Mouse (Mus musculus) embryo, embryonic 10 days (tissue): ENCODE data around the gene Trim66.
A peak's percentile ranks its signal among the peaks of the same experiment; 100 is the strongest.

Source experiments
- DNase-seq: peaks from one replicate; pipeline ENCODE4 v3.0.0-alpha.2; 2015; ENCODE audit warnings: low spot score

Gene Trim66

GRCm38 (mm10) chr7:109508034-109508433 lies at the start of gene Trim66:
Trim66 (minus strand) TSS chr7:109508134.
- DNase-seq = no peak

- no peak for DNase-seq
Measured at GRCm38 (mm10) chr7:109546726-109547125, 38.8 kb upstream of the Trim66 start.

- no peak for DNase-seq
Measured at GRCm38 (mm10) chr7:109546186-109546585, 38.3 kb upstream of the Trim66 start.

- DNase-seq = no peak
Measured at GRCm38 (mm10) chr7:109545255-109545993, 37.5 kb upstream of the Trim66 start.

GRCm38 (mm10) chr7:109544792-109545191 lies 36.9 kb upstream of the Trim66 start:
- DNase-seq = no peak

GRCm38 (mm10) chr7:109542364-109542628 lies 34.4 kb upstream of the Trim66 start:
- no peak for DNase-seq

- DNase-seq = no peak
Measured at GRCm38 (mm10) chr7:109541609-109542363, 33.9 kb upstream of the Trim66 start.

GRCm38 (mm10) chr7:109540902-109541301 lies 33.0 kb upstream of the Trim66 start:
- no peak for DNase-seq

- no peak for DNase-seq
Measured at GRCm38 (mm10) chr7:109536451-109536946, 28.6 kb upstream of the Trim66 start.

- DNase-seq = no peak
Measured at GRCm38 (mm10) chr7:109534921-109535320, 27.0 kb upstream of the Trim66 start.

GRCm38 (mm10) chr7:109533888-109534287 lies 26.0 kb upstream of the Trim66 start:
- no peak for DNase-seq

GRCm38 (mm10) chr7:109533129-109533528 lies 25.2 kb upstream of the Trim66 start:
- no peak for DNase-seq

- DNase-seq = no peak
Measured at GRCm38 (mm10) chr7:109532691-109533090, 24.8 kb upstream of the Trim66 start.

- DNase-seq = no peak
Measured at GRCm38 (mm10) chr7:109531501-109531900, 23.6 kb upstream of the Trim66 start.

- DNase-seq = no peak
Measured at GRCm38 (mm10) chr7:109529741-109530140, 21.8 kb upstream of the Trim66 start.

GRCm38 (mm10) chr7:109528356-109528755 lies 20.4 kb upstream of the Trim66 start:
- peak; percentile 76 for DNase-seq

GRCm38 (mm10) chr7:109527536-109527935 lies 19.6 kb upstream of the Trim66 start:
- DNase-seq = no peak

- no peak for DNase-seq
Measured at GRCm38 (mm10) chr7:109525740-109526663, 18.1 kb upstream of the Trim66 start.

- DNase-seq = no peak
Measured at GRCm38 (mm10) chr7:109524763-109525162, 16.8 kb upstream of the Trim66 start.

- DNase-seq = no peak
Measured at GRCm38 (mm10) chr7:109524442-109524744, 16.5 kb upstream of the Trim66 start.

- peak; percentile 53 for DNase-seq
Measured at GRCm38 (mm10) chr7:109523741-109524441, 16.0 kb upstream of the Trim66 start.

GRCm38 (mm10) chr7:109523304-109523703 lies 15.4 kb upstream of the Trim66 start:
- DNase-seq = no peak
